ENCODE assay signal across 9 mouse cellular contexts in genomic region chr7:70325381-70325780, GRCm38 (mm10). TPM values are rescaled to one million over a fixed set of nuclear protein-coding genes. Genes with fewer than 3 reads are reported as not detected.
DNase-seq lines count a peak whose midpoint lies in the region; ATAC-seq and TF ChIP-seq lines count a peak whose summit lies in the region.
"Had no signal": no experiment of that assay in that cellular context is flagged by ENCODE, and none has a peak within 500 bp of the region (broad histone marks: within the 10 kb centered on the region; RNA-seq: fewer than 3 reads in every experiment).

No protein-coding gene starts in this region.

- no peak overlapping the region for H3K9ac ChIP-seq in ES-Bruce4 (ENCODE audit: low read depth, poor library complexity, severe bottlenecking)
- H3K9ac ChIP-seq in forebrain, embryonic 14.5 days (ENCODE audit: low read length) = peak overlapping the region; percentile 50
- H3K9ac ChIP-seq in limb, embryonic 12.5 days (replicated peaks) = no peak overlapping the region

- H3K9me3 ChIP-seq in ES-Bruce4 (replicated peaks; ENCODE audit: control insufficient read depth, insufficient read depth, low read length, poor library complexity, severe bottlenecking) = no peaks in the 10 kb centered on the region
- H3K9me3 ChIP-seq in forebrain, embryonic 14.5 days (replicated peaks; ENCODE audit: control insufficient read depth, low read length) = no peaks in the 10 kb centered on the region
- H3K9me3 ChIP-seq in limb, embryonic 12.5 days = no peaks in the 10 kb centered on the region

- no peaks in the 10 kb centered on the region for H3K4me1 ChIP-seq in ES-Bruce4 (ENCODE audit: control insufficient read depth, insufficient read depth, low read length)
- no peaks in the 10 kb centered on the region for H3K4me1 ChIP-seq in forebrain, embryonic 14.5 days (ENCODE audit: control insufficient read depth, insufficient read depth, low read length)
- peaks cover 24% of the 10 kb centered on the region for H3K4me1 ChIP-seq in limb, embryonic 12.5 days (replicated peaks)

- H3K36me3 ChIP-seq in ES-Bruce4 (ENCODE audit: control insufficient read depth, insufficient read depth, low read length, poor library complexity, severe bottlenecking) = no peaks in the 10 kb centered on the region
- no peaks in the 10 kb centered on the region for H3K36me3 ChIP-seq in forebrain, embryonic 14.5 days (ENCODE audit: control insufficient read depth, insufficient read depth, low read length)
- no peaks in the 10 kb centered on the region for H3K36me3 ChIP-seq in limb, embryonic 12.5 days

- intact Hi-C loops in gastrocnemius, adult 2 months (cut with DNase I) = loop anchor here (5.0 kb wide), 1 partner anchor 43 kb away; no protein-coding TSS in a partner anchor

- no peak for TF ChIP-seq POLR2A in ES-Bruce4 (IDR thresholded peaks at IDR 0.05; ENCODE audit: insufficient read depth, low read length)

- H3K27ac ChIP-seq in gastrocnemius, adult 2 months = no peak overlapping the region
- H3K27ac ChIP-seq in ES-Bruce4 (ENCODE audit: insufficient read depth, low read length) = no peak overlapping the region
- peak overlapping the region; percentile 28; the same call in 1 of the 2 replicates for H3K27ac ChIP-seq in forebrain, embryonic 14.5 days (ENCODE audit: low read depth, low read length)
- no peak overlapping the region for H3K27ac ChIP-seq in limb, embryonic 12.5 days

- ATAC-seq in forebrain, embryonic 14.5 days = no peak
- 0 out of 2 replicates have a peak, but pooled peaks have one; percentile 37 for ATAC-seq in limb, embryonic 12.5 days (ENCODE audit: insufficient number of reproducible peaks, insufficient read depth, low FRiP score, low TSS enrichment, low read depth)

- H3K27me3 ChIP-seq in ES-Bruce4 (ENCODE audit: control insufficient read depth, insufficient read depth, low read length, poor library complexity, severe bottlenecking) = peaks cover 40% of the 10 kb centered on the region
- peaks cover 76% of the 10 kb centered on the region for H3K27me3 ChIP-seq in forebrain, embryonic 14.5 days (replicated peaks; ENCODE audit: control insufficient read depth, insufficient read depth, low read length)
- peaks cover 87% of the 10 kb centered on the region for H3K27me3 ChIP-seq in limb, embryonic 12.5 days

- under 1% methylated on average over 18 of the region's 18 CpGs for WGBS in forebrain, embryonic 14.5 days
- WGBS in limb, embryonic 12.5 days = under 1% methylated on average over 18 of the region's 18 CpGs

- peak overlapping the region; percentile 33 for H3K4me2 ChIP-seq in forebrain, embryonic 14.5 days (ENCODE audit: low read length)
- H3K4me2 ChIP-seq in limb, embryonic 12.5 days = peak overlapping the region; percentile 27

- TF ChIP-seq CTCF in gastrocnemius, adult 2 months (IDR thresholded peaks at IDR 0.05) = no peak
- no peak for TF ChIP-seq CTCF in ES-Bruce4 (IDR thresholded peaks at IDR 0.05; ENCODE audit: low read depth, low read length)

- H3K4me3 ChIP-seq in gastrocnemius, adult 2 months = peak overlapping the region; percentile 60
- peak overlapping the region; percentile 1; the same call in 1 of the 2 replicates for H3K4me3 ChIP-seq in ES-Bruce4 (ENCODE audit: low read depth, low read length)
- H3K4me3 ChIP-seq in forebrain, embryonic 14.5 days (ENCODE audit: low read depth, low read length) = no peak overlapping the region
- peak overlapping the region; percentile 7; the same call in 1 of the 2 replicates for H3K4me3 ChIP-seq in limb, embryonic 12.5 days (replicated peaks)

- no peak for DNase-seq in gastrocnemius, adult 2 months
- no peak for DNase-seq in gastrocnemius, postnatal 25 days
- peak; percentile 20 for DNase-seq in forebrain, embryonic 14.5 days (ENCODE audit: low spot score)
- DNase-seq in thymus, postnatal 36 days = no peak
- no peak for DNase-seq in testis, postnatal 10 days (ENCODE audit: low spot score)
- DNase-seq in lung, postnatal 36 days = no peak
- DNase-seq: B cell, adult 2 months had no signal

- TF ChIP-seq EP300 in ES-Bruce4 (IDR thresholded peaks at IDR 0.05; ENCODE audit: insufficient read depth, low read depth, low read length) = no peak

RNA-seq across cellular contexts. Expression of gene Nr2f2, which starts 41.2 kb away (rescaled TPM):
- 10 to 100 TPM; 15.8 to 16.2 TPM for total RNA-seq in gastrocnemius, adult 2 months (2021)
- total RNA-seq in gastrocnemius, postnatal 25 days (2021) = 10 to 100 TPM; 15.1 to 21.7 TPM
- 5.6 and 6.4 TPM in 2 replicates for polyA plus RNA-seq in ES-Bruce4 (2011; ENCODE audit: insufficient read depth, insufficient read length, low read depth, missing spikeins)
- polyA plus RNA-seq in forebrain, embryonic 14.5 days (2014; fragmentation: Nextera tagmentation; extraction: Ambion mirVana) = 73.7 and 82.5 TPM in 2 replicates
- polyA plus RNA-seq in limb, embryonic 12.5 days (2016; fragmentation: Nextera tagmentation; extraction: Ambion mirVana) = 71.8 and 76.9 TPM in 2 replicates
